Mouse (Mus musculus) midbrain, embryonic 10.5 days (tissue): ENCODE measurements around the gene Nrd1. TPM values are rescaled to one million over a fixed set of nuclear protein-coding genes. Genes with fewer than 3 reads are reported as not detected.

Source experiments
- DNase-seq: peaks from one replicate; pipeline ENCODE4 v3.0.0-alpha.2; 2017; ENCODE audit warnings: low spot score
- H3K27ac ChIP-seq: fragments of 300-500 bp; sonication (generic); replicated peaks from 2 replicates; pipeline ENCODE4 v1.5.1; 2016; ENCODE audit warnings: mild to moderate bottlenecking
- H3K27me3 ChIP-seq: fragments of 300-500 bp; sonication (generic); 2 replicates; pipeline ENCODE4 v1.6.1; 2016; ENCODE audit warnings: low read depth, mild to moderate bottlenecking; ENCODE audit not compliant: poor library complexity, severe bottlenecking
- H3K36me3 ChIP-seq: fragments of 300-500 bp; sonication (generic); 2 replicates; pipeline ENCODE4 v1.6.1; 2016; ENCODE audit warnings: mild to moderate bottlenecking, moderate library complexity
- H3K4me1 ChIP-seq: fragments of 300-500 bp; sonication (generic); 2 replicates; pipeline ENCODE4 v1.6.1; 2016
- H3K4me3 ChIP-seq: fragments of 300-500 bp; sonication (generic); 2 replicates; pipeline ENCODE4 v1.5.1; 2016; ENCODE audit warnings: mild to moderate bottlenecking, moderate library complexity
- H3K9me3 ChIP-seq: fragments of 300-500 bp; sonication (generic); replicated peaks from 2 replicates; pipeline ENCODE4 v1.6.1; 2016; ENCODE audit warnings: mild to moderate bottlenecking
- WGBS: fragments of 180-500 bp; shearing (Covaris S2); methylation state at CpG from one replicate; pipeline ENCODE4 v1.1.7; 2016; 5-methylcytosine and 5-hydroxymethylcytosine counted together
- polyA plus RNA-seq: library from polyadenylated mRNA; unstranded; fragments of >200 nt; fragmentation: Nextera tagmentation; extraction: Ambion mirVana; gene quantifications from 2 replicates; pipeline ENCODE4 v1.2.1, GENCODE M21; 2016

Nrd1 gene
- polyA plus RNA-seq: 68.3 and 78.8 TPM in 2 replicates

GRCm38 (mm10) chr4:108999999-109000950 lies at the start of gene Nrd1:
TSS of gene Nrd1 (plus strand) at chr4:109000655.
- Histone ChIP-seq H3K4me3 (peak within 1 kb of the TSS; percentile 65), H3K27me3 (no peaks in the 10 kb centered on the region), H3K36me3 (peaks cover 13% of the 10 kb centered on the region), H3K27ac (peak within 1 kb of the TSS; percentile 91), H3K4me1 (peaks cover 17% of the 10 kb centered on the region), H3K9me3 (no peaks in the 10 kb centered on the region)
- WGBS: under 1% methylated on average over 58 of the region's 58 CpGs
- DNase-seq: peak; percentile 99

GRCm38 (mm10) chr4:108951663-108952062 lies 48.8 kb upstream of the Nrd1 start:
- 90% methylated on average over 4 of the region's 4 CpGs for WGBS
- no peaks in the 10 kb centered on the region for H3K36me3 ChIP-seq
- H3K27me3 ChIP-seq: no peaks in the 10 kb centered on the region
- no peak overlapping the region for H3K4me3 ChIP-seq
- no peak overlapping the region for H3K27ac ChIP-seq
- no peaks in the 10 kb centered on the region for H3K4me1 ChIP-seq
- no peaks in the 10 kb centered on the region for H3K9me3 ChIP-seq
- DNase-seq: no peak

- H3K4me3 ChIP-seq: no peak overlapping the region
- no peak for DNase-seq
- H3K27ac ChIP-seq: no peak overlapping the region
- H3K27me3 ChIP-seq: no peaks in the 10 kb centered on the region
- no peaks in the 10 kb centered on the region for H3K36me3 ChIP-seq
- H3K4me1 ChIP-seq: no peaks in the 10 kb centered on the region
- no peaks in the 10 kb centered on the region for H3K9me3 ChIP-seq
- 92% methylated on average over 3 of the region's 3 CpGs for WGBS
These were observed 40.8 kb upstream of the Nrd1 start for GRCm38 (mm10) chr4:108959696-108960095.

- 91% methylated on average over 4 of the region's 4 CpGs for WGBS
- Histone ChIP-seq H3K36me3 (no peaks in the 10 kb centered on the region), H3K27me3 (no peaks in the 10 kb centered on the region), H3K4me3 (no peak overlapping the region), H3K27ac (no peak overlapping the region), H3K9me3 (no peaks in the 10 kb centered on the region), H3K4me1 (no peaks in the 10 kb centered on the region)
- no peak for DNase-seq
These were observed 39.6 kb upstream of the Nrd1 start for GRCm38 (mm10) chr4:108960619-108961460.

GRCm38 (mm10) chr4:108963017-108963416 lies 37.4 kb upstream of the Nrd1 start:
- no peak overlapping the region for H3K4me3 ChIP-seq
- DNase-seq: no peak
- H3K27me3 ChIP-seq: no peaks in the 10 kb centered on the region
- no peak overlapping the region for H3K27ac ChIP-seq
- no peaks in the 10 kb centered on the region for H3K4me1 ChIP-seq
- 87% methylated on average over 6 of the region's 6 CpGs for WGBS
- no peaks in the 10 kb centered on the region for H3K9me3 ChIP-seq
- no peaks in the 10 kb centered on the region for H3K36me3 ChIP-seq

GRCm38 (mm10) chr4:108969517-108969916 lies 30.9 kb upstream of the Nrd1 start:
- WGBS: 90% methylated on average over 3 of the region's 3 CpGs
- H3K4me1 ChIP-seq: peaks cover 3% of the 10 kb centered on the region; the same call in 1 of the 2 replicates
- H3K9me3 ChIP-seq: no peaks in the 10 kb centered on the region
- no peaks in the 10 kb centered on the region for H3K27me3 ChIP-seq
- no peak overlapping the region for H3K4me3 ChIP-seq
- H3K27ac ChIP-seq: no peak overlapping the region
- no peak for DNase-seq
- H3K36me3 ChIP-seq: no peaks in the 10 kb centered on the region

GRCm38 (mm10) chr4:108971054-108971453 lies 29.4 kb upstream of the Nrd1 start:
- H3K9me3 ChIP-seq: no peaks in the 10 kb centered on the region
- no peak overlapping the region for H3K27ac ChIP-seq
- H3K4me1 ChIP-seq: peaks cover 3% of the 10 kb centered on the region; the same call in 1 of the 2 replicates
- WGBS: 85% methylated on average over 5 of the region's 5 CpGs
- DNase-seq: no peak
- H3K4me3 ChIP-seq: no peak overlapping the region
- no peaks in the 10 kb centered on the region for H3K27me3 ChIP-seq
- no peaks in the 10 kb centered on the region for H3K36me3 ChIP-seq

- no peaks in the 10 kb centered on the region for H3K36me3 ChIP-seq
- no peak overlapping the region for H3K4me3 ChIP-seq
- 52% methylated on average over 6 of the region's 6 CpGs for WGBS
- peak; percentile 19 for DNase-seq
- H3K9me3 ChIP-seq: no peaks in the 10 kb centered on the region
- no peaks in the 10 kb centered on the region for H3K27me3 ChIP-seq
- H3K27ac ChIP-seq: no peak overlapping the region
- peaks cover 3% of the 10 kb centered on the region; the same call in 1 of the 2 replicates for H3K4me1 ChIP-seq
These were observed 23.9 kb upstream of the Nrd1 start for GRCm38 (mm10) chr4:108976458-108977071.

GRCm38 (mm10) chr4:108986833-108987472 lies 13.5 kb upstream of the Nrd1 start:
- WGBS: 70% methylated on average over 1 of the region's 1 CpGs
- no peak for DNase-seq
- H3K27me3 ChIP-seq: no peaks in the 10 kb centered on the region
- no peaks in the 10 kb centered on the region for H3K36me3 ChIP-seq
- H3K9me3 ChIP-seq: no peaks in the 10 kb centered on the region
- no peak overlapping the region for H3K27ac ChIP-seq
- no peak overlapping the region for H3K4me3 ChIP-seq
- H3K4me1 ChIP-seq: no peaks in the 10 kb centered on the region

GRCm38 (mm10) chr4:108987473-108987842 lies 13.0 kb upstream of the Nrd1 start:
- no peak for DNase-seq
- Histone ChIP-seq H3K9me3 (no peaks in the 10 kb centered on the region), H3K4me3 (no peak overlapping the region), H3K36me3 (no peaks in the 10 kb centered on the region), H3K27me3 (no peaks in the 10 kb centered on the region), H3K4me1 (no peaks in the 10 kb centered on the region), H3K27ac (no peak overlapping the region)
- WGBS: 86% methylated on average over 4 of the region's 4 CpGs

- no peaks in the 10 kb centered on the region for H3K9me3 ChIP-seq
- no peaks in the 10 kb centered on the region for H3K36me3 ChIP-seq
- H3K27me3 ChIP-seq: no peaks in the 10 kb centered on the region
- 77% methylated on average over 2 of the region's 2 CpGs for WGBS
- no peak for DNase-seq
- H3K4me1 ChIP-seq: peaks cover 5% of the 10 kb centered on the region; the same call in 1 of the 2 replicates
- H3K27ac ChIP-seq: no peak overlapping the region
- H3K4me3 ChIP-seq: no peak overlapping the region
These were observed 11.0 kb upstream of the Nrd1 start for GRCm38 (mm10) chr4:108989430-108989829.

- H3K9me3 ChIP-seq: no peaks in the 10 kb centered on the region
- peaks cover 5% of the 10 kb centered on the region; the same call in 1 of the 2 replicates for H3K4me1 ChIP-seq
- H3K27me3 ChIP-seq: no peaks in the 10 kb centered on the region
- H3K36me3 ChIP-seq: no peaks in the 10 kb centered on the region
- H3K4me3 ChIP-seq: no peak overlapping the region
- no peak for DNase-seq
- H3K27ac ChIP-seq: no peak overlapping the region
These were observed 10.4 kb upstream of the Nrd1 start for GRCm38 (mm10) chr4:108990032-108990431.
